Mouse (Mus musculus) B cell, adult 62 days (primary cell): ENCODE data around the gene Tmem129. TPM values are rescaled to one million over a fixed set of nuclear protein-coding genes. Genes with fewer than 3 reads are reported as not detected.

Experiments used
- total RNA-seq: library from RNA; stranded (reverse); gene quantifications from 4 replicates; pipeline ENCODE4 v1.2.4, GENCODE M21; 2023

The Tmem129 gene
- total RNA-seq = 8.3 to 11.5 TPM (median 8.7 TPM) in 4 replicates

DNA sequence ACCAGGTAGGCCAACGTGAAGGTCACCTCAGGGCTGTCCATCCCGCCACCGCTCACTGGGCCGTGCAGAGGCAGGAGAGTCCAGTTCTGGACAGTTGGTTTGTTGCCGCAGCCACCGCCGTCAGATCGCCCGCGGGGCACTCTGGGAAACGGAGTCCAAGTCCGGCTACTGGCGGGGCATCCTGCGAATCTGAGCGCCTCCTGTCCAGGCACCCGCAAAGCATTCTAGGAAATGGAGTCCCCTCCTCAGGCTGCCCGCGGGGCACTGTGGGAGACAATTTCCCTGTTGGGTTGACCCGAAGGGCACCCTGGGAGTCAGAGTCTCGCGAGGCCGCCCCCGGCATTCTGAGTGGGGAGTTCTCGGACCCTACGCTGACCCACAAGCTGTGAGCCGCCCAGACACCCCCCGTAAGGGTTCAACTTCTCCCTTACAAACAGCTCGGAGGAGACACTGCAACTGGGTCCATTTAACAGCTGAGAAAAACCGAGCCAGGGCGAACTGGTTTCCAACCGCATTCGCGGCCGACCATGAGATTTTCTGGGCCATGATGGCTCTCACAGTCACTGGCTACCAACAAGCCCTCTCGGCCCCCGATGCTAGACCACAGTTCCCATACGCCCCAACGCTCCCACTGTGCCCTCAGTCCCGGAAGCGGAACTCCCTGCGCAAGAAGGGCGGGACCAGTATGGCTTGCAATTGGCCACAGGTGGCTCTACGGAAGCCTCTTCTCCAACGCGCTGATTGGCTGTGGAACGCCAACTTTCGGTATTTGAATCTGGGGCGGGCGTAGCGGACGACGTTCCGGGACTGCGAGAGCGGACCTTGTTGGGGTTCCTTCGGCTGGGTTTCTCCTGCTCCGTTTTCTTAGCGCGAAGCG, at the start of gene Tmem129, which contains the start of gene Tacc3:
Gene Tmem129 (minus strand): TSS at position 630 of the 877 bp plus-strand sequence.
Gene Tacc3 (plus strand): TSS at position 342 of the 877 bp plus-strand sequence.

DNA sequence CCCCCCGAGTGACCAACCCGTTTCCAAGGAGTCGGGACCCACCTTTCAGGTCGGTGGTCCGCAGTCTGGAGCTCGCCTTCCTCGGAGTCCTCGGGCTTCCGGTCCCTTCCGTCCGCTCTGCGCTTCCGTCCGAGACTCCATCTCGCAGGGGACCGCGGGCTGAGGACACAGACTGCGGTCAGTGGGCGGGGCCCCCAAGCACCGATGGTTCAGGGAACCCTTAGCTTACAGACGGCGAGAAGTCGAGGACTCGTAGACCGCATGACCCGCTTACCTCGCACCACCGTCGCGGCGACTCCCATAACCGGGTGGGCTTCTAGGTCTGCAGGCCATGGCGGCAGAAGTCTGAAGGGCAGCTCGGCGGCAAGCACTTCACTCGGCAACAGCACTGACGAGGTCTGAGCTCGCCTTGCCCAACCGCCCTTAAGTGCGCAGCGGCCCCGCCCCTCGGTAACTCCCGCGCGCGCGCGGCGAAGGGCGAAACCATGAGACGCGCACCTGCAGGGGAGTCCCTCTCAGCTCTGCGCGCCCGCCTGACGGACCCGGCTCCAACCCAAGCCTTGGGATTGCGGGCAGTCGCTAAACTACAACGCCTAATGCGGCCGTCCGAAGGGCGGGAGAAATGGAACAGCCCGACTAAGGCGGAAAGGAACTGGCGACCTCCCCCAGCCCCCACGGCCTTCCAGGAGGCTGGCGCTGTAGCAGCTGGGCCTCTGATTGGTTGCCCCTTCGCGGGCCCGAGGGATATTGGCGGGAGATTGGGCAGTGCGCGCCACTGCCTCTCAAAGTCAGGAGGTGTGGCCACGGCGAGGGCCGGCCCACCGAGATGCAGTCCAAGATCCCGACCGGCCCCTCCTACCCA, 6.1 kb downstream of the Tmem129 start, which contains the start of gene Slbp:
Gene Slbp (minus strand): TSS at position 654 of the 862 bp plus-strand sequence.

DNA sequence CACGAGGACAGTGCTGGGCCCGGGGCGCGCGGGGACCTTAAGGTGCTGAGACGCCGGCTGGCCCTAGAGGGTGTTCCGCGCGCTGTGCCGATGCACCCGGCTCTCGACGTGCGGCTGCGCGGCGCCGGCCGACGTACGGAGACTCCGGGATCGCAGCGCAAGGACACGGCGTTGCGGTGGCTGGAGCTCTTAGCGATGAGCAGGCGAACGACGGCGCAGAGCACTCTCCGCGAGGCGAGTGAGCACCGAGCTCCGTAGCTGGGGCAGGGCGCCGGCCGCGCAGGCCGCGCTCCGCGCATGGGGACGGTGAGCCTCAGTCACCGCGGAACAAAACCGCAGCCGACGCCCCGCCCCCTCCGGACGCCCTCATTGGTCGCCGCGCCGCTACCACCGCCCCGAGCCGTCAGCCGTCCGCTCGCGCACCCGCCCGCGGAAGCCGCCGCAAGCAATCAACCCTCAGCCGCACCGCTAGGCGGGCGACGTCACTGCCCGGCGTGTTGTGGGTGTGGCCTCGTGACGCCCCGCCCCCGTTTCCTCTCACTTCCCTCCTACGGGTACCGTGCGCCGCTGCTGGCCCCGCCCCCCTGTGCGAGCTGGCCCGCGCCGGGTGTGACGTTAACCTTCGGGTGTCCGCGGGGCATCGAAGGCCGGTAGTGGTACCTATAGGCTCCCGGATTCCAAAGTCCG, 28.8 kb downstream of the Tmem129 start, which contains the start of the genes Fam53a and Gm9903:
Gene Fam53a (minus strand): TSS at position 335 of the 687 bp plus-strand sequence.
Gene Gm9903 (plus strand): TSS at position 625 of the 687 bp plus-strand sequence.

Other genes starting within 250 kb of the Tmem129 start
- not detected in 4 replicates for gene Nkx1-1, start 224.4 kb downstream of the Tmem129 start, total RNA-seq
- 28.3 to 32.3 TPM (median 28.9 TPM) in 4 replicates for gene Fam53a, start 28.8 kb downstream of the Tmem129 start, total RNA-seq
- 0.77 to 1.5 TPM (median 1.3 TPM) in 4 replicates for gene Gm9903, start 28.5 kb downstream of the Tmem129 start, total RNA-seq
- 93.2 to 102 TPM (median 97.6 TPM) in 4 replicates for gene Slbp, start 5.8 kb downstream of the Tmem129 start, total RNA-seq
- 12.5 to 15.7 TPM (median 13.9 TPM) in 4 replicates for gene Tacc3, start 288 bp downstream of the Tmem129 start, total RNA-seq
- gene Fgfr3, start 63.3 kb upstream of the Tmem129 start, total RNA-seq = 0.23 to 0.30 TPM (median 0.25 TPM) in 3 of 4 replicates, not detected in the other
- gene Letm1, start 124.4 kb upstream of the Tmem129 start, total RNA-seq = 67.5 to 83.8 TPM (median 74.9 TPM) in 4 replicates
- gene Nsd2, start 162.3 kb upstream of the Tmem129 start, total RNA-seq = 31.3 to 42.1 TPM (median 36.9 TPM) in 4 replicates